Mouse (Mus musculus) limb, embryonic 10.5 days (tissue): ENCODE measurements around the gene Prodh2. TPM values are rescaled to one million over a fixed set of nuclear protein-coding genes. Genes with fewer than 3 reads are reported as not detected.
"Not testable (repeated sequence)": the region's sequence is repeated elsewhere in the genome, so short reads cannot be mapped to it uniquely, and the experiment has no call there.

ENCODE experiments used
- DNase-seq: peaks from one replicate; pipeline ENCODE4 v3.0.0-alpha.2; 2017; ENCODE audit warnings: low spot score
- H3K27ac ChIP-seq: fragments of 300-500 bp; sonication (generic); 2 replicates; pipeline ENCODE4 v1.5.1; 2016; ENCODE audit warnings: mild to moderate bottlenecking
- H3K27me3 ChIP-seq: fragments of 300-500 bp; sonication (generic); 2 replicates; pipeline ENCODE4 v1.6.1; 2016; ENCODE audit warnings: low read depth, mild to moderate bottlenecking; ENCODE audit not compliant: poor library complexity, severe bottlenecking
- H3K36me3 ChIP-seq: fragments of 300-500 bp; sonication (generic); 2 replicates; pipeline ENCODE4 v1.6.1; 2016; ENCODE audit warnings: mild to moderate bottlenecking, moderate library complexity
- H3K4me1 ChIP-seq: fragments of 300-500 bp; sonication (generic); 2 replicates; pipeline ENCODE4 v1.6.1; 2016
- H3K4me3 ChIP-seq: fragments of 300-500 bp; sonication (generic); 2 replicates; pipeline ENCODE4 v1.5.1; 2016; ENCODE audit warnings: mild to moderate bottlenecking, moderate library complexity
- H3K9me3 ChIP-seq: fragments of 300-500 bp; sonication (generic); replicated peaks from 2 replicates; pipeline ENCODE4 v1.6.1; 2016; ENCODE audit warnings: mild to moderate bottlenecking
- WGBS: fragments of 180-500 bp; shearing (Covaris S2); methylation state at CpG from one replicate; pipeline ENCODE4 v1.1.7; 2016; 5-methylcytosine and 5-hydroxymethylcytosine counted together
- polyA plus RNA-seq: library from polyadenylated mRNA; unstranded; fragments of >200 nt; fragmentation: Nextera tagmentation; extraction: Ambion mirVana; gene quantifications from 2 replicates; pipeline ENCODE4 v1.2.1, GENCODE M21; 2016

The Prodh2 gene
- polyA plus RNA-seq, 1 experiment from 2014 or later = not detected

DNA sequence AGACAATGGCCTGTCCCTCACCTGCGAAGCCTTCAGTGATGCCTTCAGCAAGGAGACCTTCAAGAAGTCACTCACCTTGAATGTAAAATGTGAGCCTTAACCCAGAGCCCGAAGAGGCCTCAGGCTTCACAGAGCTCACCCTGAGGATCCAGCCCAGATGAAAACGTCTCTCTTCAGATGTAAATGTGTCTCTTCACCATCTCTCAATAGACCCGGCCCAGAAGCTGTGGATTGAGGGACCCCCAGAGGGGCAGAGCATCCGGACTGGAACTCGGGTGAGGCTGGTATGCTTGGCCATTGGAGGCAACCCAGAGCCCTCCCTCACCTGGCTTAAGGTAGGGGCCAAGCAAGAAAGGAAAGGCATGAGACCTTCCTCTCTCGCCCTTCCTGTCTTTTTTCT is 29.9 kb upstream of the Prodh2 start:
- peaks cover 100% of the 10 kb centered on the region for H3K27me3 ChIP-seq
- peaks cover 13% of the 10 kb centered on the region for H3K4me1 ChIP-seq
- H3K36me3 ChIP-seq = no peaks in the 10 kb centered on the region
- H3K4me3 ChIP-seq = no peak overlapping the region
- H3K9me3 ChIP-seq = no peaks in the 10 kb centered on the region
- 27% methylated on average over 7 of the region's 7 CpGs for WGBS
- H3K27ac ChIP-seq = no peak overlapping the region
- DNase-seq = no peak

DNA sequence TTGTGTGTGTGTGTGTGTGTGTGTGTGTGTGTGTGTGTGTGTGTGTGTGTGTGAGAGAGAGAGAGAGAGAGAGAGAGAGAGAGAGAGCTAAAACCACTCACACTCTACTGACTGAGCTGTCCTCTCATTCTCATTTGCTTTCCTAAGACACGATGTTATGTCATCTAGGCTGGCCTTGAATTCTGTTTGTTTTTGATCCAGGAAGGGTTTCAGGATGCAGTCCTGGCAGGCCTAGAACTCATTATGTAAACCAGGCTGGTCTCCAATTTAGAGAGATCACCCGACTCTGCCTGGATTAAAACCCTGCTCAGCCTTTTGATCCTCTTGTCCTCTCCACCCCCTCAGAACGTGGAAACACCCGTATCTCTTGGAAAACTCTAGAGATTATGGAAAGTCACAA is 29.4 kb upstream of the Prodh2 start:
- Histone ChIP-seq H3K27me3 (peaks cover 100% of the 10 kb centered on the region), H3K9me3 (no peaks in the 10 kb centered on the region), H3K4me3 (no peak overlapping the region), H3K36me3 (no peaks in the 10 kb centered on the region), H3K4me1 (peaks cover 13% of the 10 kb centered on the region), H3K27ac (no peak overlapping the region)
- 26% methylated on average over 4 of the region's 4 CpGs for WGBS
- DNase-seq = no peak

DNA sequence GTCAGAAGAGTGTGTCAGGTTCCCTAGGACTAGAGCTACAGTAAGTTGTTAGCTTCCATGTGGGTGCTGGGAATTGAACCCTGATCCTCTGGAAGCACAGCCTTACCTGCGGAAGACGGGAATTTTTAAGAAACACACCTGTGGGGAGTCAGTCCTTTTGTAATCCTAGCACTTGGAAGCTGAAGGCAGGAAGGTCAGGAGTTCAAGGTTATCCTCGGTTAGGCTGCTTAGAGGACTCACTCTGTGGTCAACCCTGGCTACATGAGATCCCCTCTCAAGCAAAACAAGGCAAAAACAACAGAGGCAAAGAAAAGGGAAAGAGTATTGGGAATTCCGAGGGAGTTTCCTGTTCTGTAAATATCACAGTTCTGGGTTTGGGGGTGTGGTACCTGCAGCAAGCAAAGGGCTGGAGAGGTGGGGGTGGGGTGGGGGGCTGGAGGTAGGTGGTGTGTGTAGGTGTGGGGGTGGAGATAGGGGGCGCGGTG is 28.6 kb upstream of the Prodh2 start:
- no peak for DNase-seq
- 16% methylated on average over 6 of the region's 6 CpGs for WGBS
- H3K36me3 ChIP-seq = no peaks in the 10 kb centered on the region

DNA sequence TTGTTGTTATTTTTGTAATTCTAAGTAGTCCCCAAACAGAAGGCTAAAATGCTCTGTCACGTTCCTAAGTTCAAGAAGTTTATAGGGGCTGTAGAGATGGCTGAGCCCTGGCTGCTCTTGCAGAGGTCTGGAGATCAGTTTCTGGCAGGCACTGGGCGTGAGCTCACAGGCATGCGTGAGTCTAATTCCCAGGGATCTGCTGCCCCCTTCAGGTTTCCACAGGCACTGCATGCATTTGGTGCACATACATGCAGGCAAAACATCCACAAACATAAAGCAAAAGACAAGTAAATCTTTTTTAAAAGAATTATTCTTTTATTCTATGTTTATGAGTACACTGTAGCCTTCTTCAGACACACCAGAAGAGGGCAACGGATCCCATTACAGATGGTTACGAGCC is 21.0 kb upstream of the Prodh2 start:
- DNase-seq = peak; percentile 50
- peaks cover 5% of the 10 kb centered on the region for H3K4me1 ChIP-seq
- H3K4me3 ChIP-seq = no peak overlapping the region
- WGBS = 44% methylated on average over 5 of the region's 5 CpGs
- H3K27ac ChIP-seq = no peak overlapping the region
- H3K9me3 ChIP-seq = no peaks in the 10 kb centered on the region
- peaks cover 21% of the 10 kb centered on the region for H3K27me3 ChIP-seq
- H3K36me3 ChIP-seq = no peaks in the 10 kb centered on the region

More for the DNA sequence above, 28.6 kb upstream of the Prodh2 start:
- peaks cover 13% of the 10 kb centered on the region for H3K4me1 ChIP-seq
- no peaks in the 10 kb centered on the region for H3K9me3 ChIP-seq
- no peak overlapping the region for H3K27ac ChIP-seq
- no peak overlapping the region for H3K4me3 ChIP-seq
- H3K27me3 ChIP-seq = peaks cover 96% of the 10 kb centered on the region

DNA sequence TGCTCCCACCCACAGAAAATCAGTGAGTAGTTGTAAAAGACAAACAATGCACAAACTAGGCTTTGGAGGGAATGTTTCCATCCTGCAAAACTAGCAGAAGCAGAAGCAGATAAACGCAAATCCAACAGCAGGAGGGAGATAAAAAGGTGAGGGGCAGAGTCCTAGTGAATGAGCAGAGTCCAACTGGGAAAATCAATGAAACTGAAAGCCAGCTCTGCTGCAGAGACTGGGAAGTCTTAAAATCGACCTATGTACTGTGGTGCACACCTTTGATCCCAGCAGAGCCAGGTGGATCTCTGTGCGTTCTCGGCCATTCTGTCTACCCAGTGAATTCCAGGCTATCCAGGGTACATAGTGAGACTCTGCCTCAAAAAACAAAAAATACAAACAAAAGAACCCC is 18.4 kb upstream of the Prodh2 start:
- H3K4me3 ChIP-seq = no peak overlapping the region
- H3K27me3 ChIP-seq = peaks cover 14% of the 10 kb centered on the region; the same call in 1 of the 2 replicates
- H3K27ac ChIP-seq = no peak overlapping the region
- 75% methylated on average over 4 of the region's 4 CpGs for whole genome bisulfite sequencing
- peaks cover 10% of the 10 kb centered on the region; the same call in 1 of the 2 replicates for H3K4me1 ChIP-seq
- DNase-seq = no peak
- no peaks in the 10 kb centered on the region for H3K36me3 ChIP-seq
- no peaks in the 10 kb centered on the region for H3K9me3 ChIP-seq

DNA sequence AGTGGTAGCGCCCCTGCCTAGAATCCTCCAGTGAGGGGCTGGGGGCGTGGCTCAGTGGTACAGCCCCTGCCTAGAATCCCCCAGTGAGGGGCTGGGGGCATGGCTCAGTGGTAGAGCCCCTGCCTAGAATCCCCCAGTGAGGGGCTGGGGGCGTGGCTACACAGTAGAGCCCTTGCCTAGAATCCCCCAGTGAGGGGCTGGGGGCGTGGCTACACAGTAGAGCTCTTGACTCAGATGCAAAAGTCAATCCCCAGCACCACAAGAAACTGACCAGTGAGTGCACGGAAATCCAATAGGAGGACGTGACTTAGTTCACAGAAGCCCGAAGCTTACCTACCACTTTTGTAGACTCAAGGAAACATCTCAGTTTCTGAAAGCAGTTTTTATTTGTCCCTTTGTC is 17.3 kb upstream of the Prodh2 start:
- not testable (repeated sequence) for H3K27ac ChIP-seq, H3K4me3 ChIP-seq, DNase-seq, H3K9me3 ChIP-seq, H3K36me3 ChIP-seq
- 92% methylated on average over 7 of the region's 7 CpGs for WGBS
- H3K4me1 ChIP-seq = peaks cover 10% of the 10 kb centered on the region; the same call in 1 of the 2 replicates
- H3K27me3 ChIP-seq = peaks cover 14% of the 10 kb centered on the region; the same call in 1 of the 2 replicates

DNA sequence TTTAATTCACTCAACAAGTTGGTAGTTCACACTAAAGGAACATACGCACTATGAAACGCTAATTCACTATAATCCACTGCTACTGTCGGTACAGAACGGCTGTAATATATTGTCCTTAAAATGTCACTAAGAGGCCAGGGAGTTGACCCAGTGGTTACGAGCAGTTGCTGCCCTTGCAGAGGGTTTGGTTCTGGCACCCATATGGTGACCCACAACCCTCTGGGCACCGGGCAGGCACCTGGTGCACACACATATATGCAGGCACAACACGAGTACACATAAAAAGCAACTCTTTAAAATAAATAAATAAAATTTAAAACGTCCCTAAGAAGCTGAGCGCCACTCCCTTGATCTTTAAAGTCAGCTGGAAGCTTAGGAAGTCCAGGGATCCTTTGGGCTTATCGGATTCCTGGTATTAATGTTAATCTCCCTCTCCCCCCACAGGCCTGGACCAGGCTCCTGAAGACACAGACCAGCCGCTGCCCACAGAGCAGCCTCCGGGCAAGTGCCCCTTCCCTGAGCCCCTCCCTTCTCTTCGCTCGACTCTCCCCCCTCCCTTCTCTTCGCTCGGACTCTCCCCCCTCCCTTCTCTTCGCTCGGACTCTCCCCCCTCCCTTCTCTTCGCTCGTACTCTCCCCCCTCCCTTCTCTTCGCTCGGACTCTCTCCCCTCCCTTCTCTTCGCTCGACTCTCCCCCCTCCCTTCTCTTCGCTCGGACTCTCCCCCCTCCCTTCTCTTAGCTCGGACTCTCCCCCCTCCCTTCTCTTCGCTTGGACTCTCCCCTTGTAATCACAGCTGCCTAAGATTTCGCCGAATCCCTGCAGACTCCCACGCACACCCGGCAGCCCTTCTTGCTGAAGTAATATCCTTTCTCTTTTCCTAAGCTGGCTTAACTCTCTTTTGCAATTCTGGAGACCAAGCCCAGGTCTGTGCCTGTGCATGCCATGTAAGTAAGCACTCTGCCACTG is 15.7 kb upstream of the Prodh2 start:
- no peak for DNase-seq

DNA sequence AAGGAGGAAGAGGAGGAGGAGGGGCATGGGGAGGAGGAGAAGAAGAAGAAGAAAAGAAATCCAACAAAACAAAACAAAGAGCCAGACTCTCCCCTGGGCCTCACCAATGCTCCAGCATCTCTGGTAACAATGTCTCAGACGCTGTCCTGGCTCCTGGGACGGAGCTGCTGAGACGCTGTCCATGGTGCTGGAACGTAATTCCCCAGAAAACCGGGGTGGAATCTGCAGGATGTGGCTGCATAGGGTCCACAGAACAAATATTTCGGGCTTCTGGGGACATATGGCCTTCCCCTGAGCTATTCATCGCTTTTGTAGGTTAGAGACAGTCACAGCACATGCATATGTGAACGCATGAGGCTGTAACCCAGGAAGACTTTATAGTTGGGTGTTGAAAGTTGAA is 9.2 kb upstream of the Prodh2 start:
- Histone ChIP-seq H3K4me1 (no peaks in the 10 kb centered on the region), H3K4me3 (no peak overlapping the region), H3K36me3 (no peaks in the 10 kb centered on the region), H3K9me3 (no peaks in the 10 kb centered on the region), H3K27ac (no peak overlapping the region), H3K27me3 (peaks cover 7% of the 10 kb centered on the region; the same call in 1 of the 2 replicates)
- peak; percentile 80 for DNase-seq
- WGBS = 19% methylated on average over 8 of the region's 8 CpGs

More for the DNA sequence above, 15.7 kb upstream of the Prodh2 start:
- Histone ChIP-seq H3K36me3 (no peaks in the 10 kb centered on the region), H3K4me3 (peak overlapping the region; percentile 36), H3K4me1 (peaks cover 10% of the 10 kb centered on the region; the same call in 1 of the 2 replicates), H3K27ac (no peak overlapping the region), H3K9me3 (no peaks in the 10 kb centered on the region), H3K27me3 (peaks cover 14% of the 10 kb centered on the region; the same call in 1 of the 2 replicates)
- WGBS = 9% methylated on average over 31 of the region's 32 CpGs

DNA sequence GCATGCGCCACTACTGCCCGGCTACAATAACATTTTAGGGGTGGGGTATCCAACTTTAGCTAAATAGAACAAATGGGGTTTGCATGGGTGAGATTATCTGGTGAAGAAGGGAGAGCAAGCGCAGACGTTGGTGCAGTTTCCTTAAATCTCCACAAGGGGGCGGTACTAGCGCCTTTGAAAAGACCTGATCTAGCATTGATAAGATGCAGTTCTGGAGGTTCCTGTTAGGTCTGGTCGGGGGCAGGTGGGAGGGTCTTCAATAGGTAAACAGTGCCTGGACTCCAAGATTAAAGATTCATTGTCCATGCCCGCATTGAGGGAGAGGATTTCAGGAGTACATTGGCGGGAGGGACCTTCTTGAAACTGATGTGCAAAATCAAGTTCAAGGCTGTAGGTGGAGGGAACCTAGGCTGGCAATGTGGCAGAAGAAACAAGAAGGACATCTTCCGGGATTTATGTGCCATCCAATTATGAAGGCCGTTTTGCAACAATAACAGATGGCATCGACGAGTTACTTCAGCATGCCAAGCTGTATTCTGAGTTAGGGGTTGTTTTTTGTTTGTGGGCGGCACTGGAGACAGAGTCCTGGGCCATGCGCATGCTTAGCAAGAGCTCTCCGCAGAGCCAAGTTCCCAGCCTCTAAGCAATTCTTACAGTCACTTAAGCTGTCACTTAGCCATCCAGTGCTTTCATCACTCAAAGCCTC is 3.0 kb upstream of the Prodh2 start:
- DNase-seq = peak; percentile 48

DNA sequence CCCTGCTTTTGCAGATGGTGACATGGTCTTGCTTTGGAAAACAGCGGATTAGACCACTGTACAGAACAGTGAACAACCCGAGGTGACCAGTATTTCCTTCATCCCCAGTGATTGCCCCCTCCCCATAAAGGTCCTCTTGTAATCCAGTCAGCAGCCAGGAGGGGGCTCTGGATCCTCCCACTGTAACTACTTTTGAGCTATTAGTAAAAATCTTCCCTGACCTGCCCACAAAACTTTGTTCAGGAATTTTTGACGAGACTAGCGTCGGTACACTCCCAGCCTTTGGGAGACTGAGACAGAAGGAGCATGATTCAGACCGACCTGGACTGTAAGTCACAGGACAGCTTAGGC is 2.5 kb upstream of the Prodh2 start:
- no peaks in the 10 kb centered on the region for H3K4me1 ChIP-seq
- peaks cover 14% of the 10 kb centered on the region; the same call in 1 of the 2 replicates for H3K27me3 ChIP-seq
- no peak for DNase-seq
- no peaks in the 10 kb centered on the region for H3K36me3 ChIP-seq
- H3K9me3 ChIP-seq = no peaks in the 10 kb centered on the region
- H3K4me3 ChIP-seq = no peak overlapping the region
- 19% methylated on average over 6 of the region's 6 CpGs for WGBS
- H3K27ac ChIP-seq = no peak overlapping the region

More for the DNA sequence above, 3.0 kb upstream of the Prodh2 start:
- H3K4me3 ChIP-seq = no peak overlapping the region
- no peaks in the 10 kb centered on the region for H3K4me1 ChIP-seq
- WGBS = 35% methylated on average over 16 of the region's 16 CpGs
- no peak overlapping the region for H3K27ac ChIP-seq
- no peaks in the 10 kb centered on the region for H3K9me3 ChIP-seq
- H3K36me3 ChIP-seq = no peaks in the 10 kb centered on the region
- peaks cover 14% of the 10 kb centered on the region; the same call in 1 of the 2 replicates for H3K27me3 ChIP-seq

DNA sequence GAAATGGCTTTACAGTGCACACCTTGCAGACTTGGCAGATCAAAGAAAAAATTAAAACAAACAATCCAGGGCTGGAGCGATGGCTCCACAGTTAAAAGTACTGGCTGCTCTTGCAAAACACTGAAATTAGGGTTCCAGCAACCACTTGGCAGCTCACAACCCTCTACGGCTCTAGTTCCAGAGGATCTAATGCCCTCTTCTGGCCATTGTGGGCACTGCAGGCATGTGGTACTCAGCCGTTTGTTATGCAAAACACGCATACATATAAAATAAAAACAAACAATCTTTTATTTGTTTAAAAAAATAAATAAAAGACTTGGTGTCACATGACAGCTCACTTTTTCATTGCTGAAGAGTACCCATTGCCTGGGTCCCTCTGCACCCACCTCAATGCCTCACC is 657 bp upstream of the Prodh2 start:
- Histone ChIP-seq H3K27me3 (peaks cover 14% of the 10 kb centered on the region; the same call in 1 of the 2 replicates), H3K4me3 (no peak overlapping the region), H3K9me3 (no peaks in the 10 kb centered on the region), H3K36me3 (no peaks in the 10 kb centered on the region), H3K4me1 (no peaks in the 10 kb centered on the region), H3K27ac (no peak overlapping the region)
- WGBS = 21% methylated on average over 4 of the region's 4 CpGs
- peak; percentile 80 for DNase-seq

DNA sequence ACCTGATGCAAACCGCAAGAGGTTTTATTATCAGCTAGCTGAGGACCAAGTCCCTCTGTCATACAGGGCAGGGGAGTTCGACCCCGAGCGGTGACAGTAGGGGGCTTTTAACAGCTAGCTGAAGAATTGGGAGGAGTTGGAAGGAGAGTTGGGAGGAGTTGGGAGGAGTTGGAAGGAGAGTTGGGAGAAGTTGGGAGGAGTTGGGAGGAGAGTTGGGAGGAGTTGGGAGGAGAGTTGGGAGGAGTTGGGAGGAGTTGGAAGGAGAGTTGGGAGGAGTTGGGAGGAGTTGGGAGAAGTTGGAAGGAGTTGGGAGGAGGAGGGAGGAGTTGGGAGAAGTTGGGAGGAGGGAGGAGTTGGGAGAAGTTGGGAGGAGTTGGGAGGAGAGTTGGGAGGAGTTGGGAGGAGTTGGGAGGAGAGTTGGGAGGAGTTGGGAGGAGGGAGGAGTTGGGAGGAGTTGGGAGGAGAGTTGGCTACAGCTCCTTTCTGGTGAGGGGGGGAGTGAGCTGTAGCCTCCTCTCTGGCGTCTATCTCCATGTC is 2.2 kb downstream of the Prodh2 start:
- 65% methylated on average over 5 of the region's 5 CpGs for WGBS
- not testable (repeated sequence) for H3K9me3 ChIP-seq, H3K27ac ChIP-seq, H3K4me3 ChIP-seq, H3K36me3 ChIP-seq, H3K4me1 ChIP-seq, DNase-seq
- H3K27me3 ChIP-seq = peaks cover 11% of the 10 kb centered on the region; the same call in 1 of the 2 replicates
